Mouse (Mus musculus) thymus, postnatal 10 days (tissue): Measurements from ENCODE around the gene Metap1.
A peak's percentile ranks its signal among the peaks of the same experiment; 100 is the strongest.
"Not testable (repeated sequence)": the region's sequence is repeated elsewhere in the genome, so short reads cannot be mapped to it uniquely, and the experiment has no call there.

Source experiments
- DNase-seq, 2 experiments: peaks; one replicate each; pipeline ENCODE4 v3.0.0; 2021; ENCODE audit warnings: low spot score in 2 of 2

Gene Metap1

DNA sequence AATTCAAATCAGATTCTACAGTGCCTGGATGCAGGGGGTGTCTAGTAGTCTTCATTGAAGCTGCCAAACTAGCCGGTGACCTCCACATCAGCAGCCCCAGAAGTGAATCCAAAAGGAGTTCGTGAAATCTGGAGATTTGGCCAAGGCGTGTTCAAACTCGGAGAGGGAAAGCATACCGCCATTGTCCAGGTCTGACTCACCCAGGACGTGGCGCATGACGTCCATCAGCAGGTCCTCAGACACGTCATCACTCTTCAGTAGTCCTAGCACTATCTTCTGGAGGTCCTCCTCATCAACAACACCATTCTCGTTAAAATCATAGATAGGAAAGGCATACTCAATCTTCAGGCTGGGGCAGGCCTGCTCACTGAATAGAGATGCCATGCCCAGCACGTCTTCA, 14.4 kb upstream of the Metap1 start:
- no peak for DNase-seq

DNA sequence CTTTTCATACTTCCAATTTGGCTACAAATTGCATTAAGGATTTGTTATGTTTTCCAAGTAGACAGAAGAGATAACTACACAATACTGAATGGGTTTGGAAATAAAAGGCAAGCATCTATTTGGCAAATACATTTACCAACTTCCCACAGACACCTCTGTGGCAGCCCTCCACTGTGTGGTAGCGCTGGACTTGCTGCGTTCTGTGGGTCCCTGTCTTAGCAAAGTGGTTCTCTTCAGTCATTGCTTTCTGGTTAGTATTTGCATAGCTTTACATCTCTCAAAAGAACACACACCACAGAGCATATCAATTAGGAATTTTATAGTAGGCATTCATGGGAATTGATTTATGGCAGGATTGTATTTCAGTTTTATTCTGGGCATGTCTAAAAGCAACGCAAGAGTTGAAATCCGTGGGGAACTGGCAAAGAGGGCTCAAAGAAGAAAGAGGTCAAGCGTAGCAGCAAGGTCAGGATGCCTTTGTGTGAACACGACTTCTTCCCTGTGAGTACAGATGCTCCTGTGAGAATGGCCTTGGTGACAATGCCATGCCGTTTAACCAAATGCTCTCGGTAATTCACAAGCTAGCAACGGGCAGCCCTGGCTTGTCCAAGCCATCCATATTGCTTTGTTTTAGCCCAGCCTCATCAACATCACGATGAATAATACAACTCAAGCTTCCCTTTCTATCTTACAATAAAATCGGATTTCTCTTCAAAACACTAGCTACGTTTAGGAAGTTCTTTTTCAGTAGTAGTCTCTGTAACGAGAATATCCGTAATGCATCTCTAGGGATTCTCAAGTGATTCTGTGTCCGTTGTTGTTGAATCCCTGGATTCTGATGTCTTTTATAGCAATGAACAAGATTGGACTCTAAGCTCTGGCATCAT, 10.8 kb upstream of the Metap1 start:
- DNase-seq, result no peak

DNA sequence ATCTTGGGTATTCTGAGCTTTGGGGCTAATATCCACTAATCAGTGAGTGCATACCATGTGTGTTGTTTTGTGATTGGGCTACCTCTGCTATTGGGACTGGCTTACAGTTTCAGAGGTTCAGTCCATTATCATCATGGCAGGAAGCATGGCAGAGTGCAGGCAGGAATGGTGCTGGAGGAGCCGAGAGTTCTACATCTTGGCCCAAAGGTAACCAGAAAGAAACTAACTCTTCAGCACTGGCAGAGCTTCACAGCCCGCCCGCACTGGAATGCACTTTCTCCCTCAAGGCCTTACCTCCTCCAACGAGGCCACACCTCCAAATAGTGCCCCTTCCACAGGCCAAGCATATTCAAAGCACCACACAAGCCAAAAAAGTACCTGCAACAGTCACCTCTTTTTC, 9.4 kb upstream of the Metap1 start:
- no peak for DNase-seq

DNA sequence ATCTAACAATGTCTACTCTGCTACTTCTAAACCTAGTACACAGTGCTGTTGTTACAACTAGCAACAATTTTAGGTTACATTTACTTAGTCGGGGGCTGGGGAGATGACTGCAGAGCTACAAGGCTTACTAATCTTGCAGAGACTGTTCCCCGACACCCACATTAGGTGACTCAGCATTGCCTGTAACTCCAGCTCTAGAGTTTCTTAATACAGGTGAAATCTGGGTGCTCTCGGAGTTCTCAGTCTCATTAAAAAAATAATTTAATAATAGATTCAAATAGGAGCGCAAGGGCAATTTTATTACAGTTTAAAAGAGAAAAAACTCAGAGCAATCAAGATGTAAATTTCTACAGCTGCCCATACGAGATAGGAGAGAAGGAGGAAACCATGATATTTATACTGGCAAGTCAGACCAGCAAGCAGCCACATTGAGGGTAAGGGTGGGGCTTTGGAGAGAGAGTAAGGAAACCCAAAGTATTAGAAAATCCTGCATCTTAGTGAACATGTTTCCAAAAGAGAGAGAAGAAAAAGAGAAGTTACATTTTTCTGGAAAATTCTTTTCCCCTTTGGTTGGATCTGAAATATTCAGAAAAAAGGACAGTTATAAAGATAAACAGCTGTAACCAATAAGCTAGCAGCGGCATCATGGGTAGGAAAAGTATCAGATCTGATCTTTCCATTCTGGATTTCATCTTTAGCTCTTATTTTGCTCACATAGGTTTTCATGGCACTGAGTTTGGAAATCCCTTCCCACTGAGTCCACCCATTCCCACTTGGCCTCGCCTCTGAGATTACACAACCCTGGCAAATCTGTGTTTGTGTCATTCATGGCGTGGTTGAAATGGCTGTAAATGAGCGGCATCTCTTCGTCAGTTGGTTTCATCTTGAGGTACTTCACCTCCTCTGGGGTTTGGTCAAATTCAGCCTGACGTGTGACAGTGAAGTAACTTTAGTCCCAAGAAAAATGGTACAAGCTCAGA, 6.1 kb upstream of the Metap1 start:
- no peak for DNase-seq

DNA sequence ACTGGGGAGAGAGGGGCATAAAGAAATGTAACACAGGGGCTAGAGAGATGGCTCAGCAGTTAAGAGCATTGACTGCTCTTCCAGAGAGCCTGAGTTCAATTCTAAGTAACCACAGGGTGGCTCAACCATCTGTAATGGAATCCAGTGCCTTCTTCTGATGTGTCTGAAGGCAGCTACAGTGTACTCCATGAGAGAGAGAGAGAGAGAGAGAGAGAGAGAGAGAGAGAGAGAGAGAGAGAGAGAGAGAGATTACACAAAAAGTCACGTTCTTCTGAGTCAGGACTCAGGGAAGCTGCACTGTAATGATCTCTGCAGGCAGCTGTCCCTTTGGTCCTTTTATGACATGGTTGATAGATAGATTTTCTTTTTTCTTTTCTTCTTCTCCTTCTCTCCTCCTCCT, 5.2 kb upstream of the Metap1 start:
- no peak for DNase-seq

DNA sequence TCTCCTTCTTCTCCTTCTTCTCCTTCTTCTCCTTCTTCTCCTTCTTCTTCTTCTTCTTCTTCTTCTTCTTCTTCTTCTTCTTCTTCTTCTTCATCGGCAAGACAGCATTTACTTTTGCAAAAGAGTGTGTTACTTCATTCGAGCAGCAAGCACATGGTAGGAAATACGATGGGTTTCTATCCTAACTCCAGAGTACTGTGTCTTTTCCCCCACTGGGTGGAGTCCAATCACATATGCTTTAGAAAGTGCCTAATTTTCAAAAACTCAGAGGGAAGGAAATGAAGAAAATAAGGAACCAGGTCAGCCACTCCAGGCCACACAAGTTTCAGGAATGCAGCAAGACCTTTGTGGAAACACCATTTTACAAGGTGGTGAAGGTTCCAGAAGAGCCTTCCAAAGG, 4.4 kb upstream of the Metap1 start:
- no peak for DNase-seq

DNA sequence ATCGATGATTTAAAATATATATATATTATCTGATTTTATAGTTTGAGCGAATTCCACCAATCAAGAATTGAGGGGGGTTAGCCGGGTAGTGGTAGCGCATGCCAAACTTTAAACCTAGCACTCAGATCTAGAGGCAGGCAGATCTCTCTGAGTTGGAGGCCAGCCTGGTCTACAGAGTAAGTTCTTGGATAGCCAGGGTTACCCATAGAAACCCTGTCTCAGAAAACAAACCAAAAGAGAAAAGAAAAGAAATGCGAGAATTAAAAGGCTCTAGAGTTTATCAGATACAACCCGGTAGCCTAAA, 671 bp upstream of the Metap1 start:
- peak in 1 of 2 experiments; percentile 10 for DNase-seq

DNA sequence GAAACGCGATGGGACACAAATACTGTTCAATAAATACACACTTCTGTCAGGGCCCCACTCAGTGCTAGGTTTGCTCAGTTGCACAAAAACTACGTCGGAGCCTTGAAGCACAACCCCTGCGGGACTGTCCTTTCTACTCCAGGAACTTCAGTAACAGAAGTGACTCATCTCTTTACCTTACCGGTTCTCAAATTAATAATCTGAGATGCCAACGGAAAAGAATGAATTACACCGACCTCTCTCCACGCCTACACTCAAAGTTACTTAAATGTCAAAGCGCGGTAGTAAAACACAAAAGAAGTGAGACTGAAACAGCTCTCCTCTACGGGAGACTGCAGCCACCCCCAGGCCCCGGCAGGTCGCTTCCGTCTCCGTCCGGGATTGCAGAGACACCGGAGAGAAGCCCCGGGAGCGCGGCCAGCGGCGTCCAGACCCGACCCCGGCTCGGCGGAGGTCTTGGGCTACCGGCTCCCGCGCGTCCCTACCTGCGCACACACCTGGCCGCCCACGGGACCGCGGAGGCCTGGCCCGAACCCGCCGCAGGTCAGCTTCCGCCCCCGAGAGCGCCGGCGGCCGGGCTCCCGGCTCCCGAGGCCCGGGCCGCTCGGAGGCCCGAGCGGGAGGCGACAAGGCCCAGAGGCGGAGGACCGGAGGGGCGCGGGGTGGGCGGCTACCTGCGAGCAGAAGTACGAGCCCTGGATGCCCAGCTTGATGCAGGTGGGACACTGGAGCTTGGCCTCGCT, 560 bp downstream of the Metap1 start:
- peak in 1 of 2 experiments; percentile 53 for DNase-seq

DNA sequence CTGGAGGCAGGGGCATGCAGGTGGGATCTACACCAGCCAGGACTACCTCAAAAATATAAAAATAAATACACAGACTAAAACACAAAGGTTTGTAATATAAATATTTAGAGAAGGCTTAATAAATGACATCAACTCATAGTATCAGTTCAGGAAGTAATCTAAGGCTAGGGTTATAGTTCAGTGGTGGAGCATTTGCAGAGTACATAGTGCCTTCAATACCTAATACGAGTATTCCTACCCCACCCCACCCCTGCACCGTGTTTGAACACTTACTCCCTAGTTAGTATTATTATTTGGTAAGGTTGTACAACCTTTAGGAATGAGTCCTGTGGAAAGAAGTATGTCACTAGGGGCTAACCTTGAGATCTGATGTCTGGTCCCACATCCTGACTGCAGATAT, 6.1 kb downstream of the Metap1 start:
- DNase-seq, result no peak

DNA sequence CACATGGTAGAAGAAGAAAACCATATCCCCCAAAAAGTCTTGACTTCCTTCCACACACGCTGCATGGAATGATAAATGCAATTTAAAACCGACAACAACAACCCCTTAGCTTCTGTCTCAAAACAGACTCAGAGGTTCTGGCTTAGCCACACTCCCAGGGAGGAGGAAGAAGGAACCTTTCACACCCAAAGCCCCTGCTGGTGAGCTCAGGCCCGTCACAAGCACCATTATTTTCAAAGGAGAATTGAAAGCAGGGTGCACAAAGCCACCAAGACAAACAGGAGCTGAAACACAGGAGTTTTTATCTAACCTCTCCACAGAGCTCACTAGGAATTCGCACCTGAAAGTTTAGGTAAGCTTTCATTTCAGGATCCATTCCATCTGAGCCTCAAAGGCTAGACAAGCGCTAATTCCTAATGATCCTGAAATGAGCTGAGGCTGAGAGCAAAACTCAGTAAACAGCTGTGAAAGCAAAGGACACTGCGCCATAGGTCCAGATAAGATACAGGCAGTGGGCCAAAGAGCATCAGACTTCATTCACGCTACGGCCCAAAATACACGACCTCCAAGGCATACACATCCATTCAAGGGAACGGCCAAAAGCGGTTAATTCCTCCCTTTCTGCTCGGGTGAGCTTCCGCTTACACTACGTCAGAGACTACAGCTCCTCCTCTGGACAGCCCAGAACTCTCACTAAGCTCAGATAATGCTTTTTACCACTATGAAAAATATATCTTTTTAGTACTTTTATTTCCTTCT, 7.6 kb downstream of the Metap1 start:
- no peak for DNase-seq

DNA sequence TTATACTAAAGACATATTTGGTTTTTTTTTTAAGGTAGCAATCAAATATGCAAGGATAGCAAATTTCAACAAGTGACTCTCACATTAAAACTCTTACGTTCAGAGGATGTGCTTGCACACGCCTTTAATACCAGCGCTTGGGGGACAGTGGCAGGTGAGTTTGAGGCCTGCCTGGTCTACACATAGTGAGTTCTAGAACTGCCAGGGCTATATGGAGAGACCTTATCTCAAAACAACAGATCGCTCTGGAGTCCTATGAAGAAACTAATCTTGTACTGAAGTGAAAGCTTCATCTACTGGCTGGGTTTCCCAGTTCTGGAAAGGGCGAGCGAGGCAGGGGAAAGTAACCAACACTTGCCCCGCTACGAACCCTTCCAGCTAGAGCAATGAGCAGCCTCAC, 9.8 kb downstream of the Metap1 start:
- no peak for DNase-seq

DNA sequence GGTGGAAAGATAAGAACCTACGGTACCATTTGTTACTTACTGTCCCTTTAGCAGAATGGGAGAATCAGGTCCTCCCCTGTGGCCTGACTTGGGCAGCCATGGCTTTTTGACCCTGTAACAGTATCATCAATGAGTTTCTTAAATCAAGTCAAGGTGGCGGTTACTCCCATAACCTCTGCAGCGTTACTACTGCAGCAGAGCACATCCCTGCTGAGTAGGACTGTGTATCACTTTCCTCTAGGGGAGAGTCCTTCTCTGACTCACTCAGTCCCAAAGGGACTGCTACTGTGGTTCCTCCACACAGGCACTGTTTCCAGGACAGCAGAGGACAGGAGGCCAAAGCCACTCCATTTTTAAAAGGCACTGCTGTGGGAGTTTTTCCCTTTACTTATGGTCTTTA, 18.2 kb downstream of the Metap1 start:
- no peak for DNase-seq

DNA sequence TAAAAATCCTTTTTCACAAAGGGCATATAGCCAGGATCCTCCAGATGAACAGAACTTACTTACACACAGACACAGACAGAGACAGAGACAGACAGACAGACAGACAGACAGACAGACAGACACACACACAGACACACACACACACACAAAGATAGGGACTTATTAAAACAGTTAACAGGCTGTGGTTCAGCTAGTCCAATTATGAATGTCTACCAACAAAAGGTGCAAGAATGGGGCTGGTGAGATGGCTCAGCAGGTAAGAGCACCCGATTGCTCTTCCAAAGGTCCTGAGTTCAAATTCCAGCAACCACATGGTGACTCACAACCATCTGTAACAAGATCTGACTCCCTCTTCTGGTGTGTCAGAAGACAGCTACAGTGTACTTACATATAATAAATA, 22.7 kb downstream of the Metap1 start:
- DNase-seq, result not testable (repeated sequence)

DNA sequence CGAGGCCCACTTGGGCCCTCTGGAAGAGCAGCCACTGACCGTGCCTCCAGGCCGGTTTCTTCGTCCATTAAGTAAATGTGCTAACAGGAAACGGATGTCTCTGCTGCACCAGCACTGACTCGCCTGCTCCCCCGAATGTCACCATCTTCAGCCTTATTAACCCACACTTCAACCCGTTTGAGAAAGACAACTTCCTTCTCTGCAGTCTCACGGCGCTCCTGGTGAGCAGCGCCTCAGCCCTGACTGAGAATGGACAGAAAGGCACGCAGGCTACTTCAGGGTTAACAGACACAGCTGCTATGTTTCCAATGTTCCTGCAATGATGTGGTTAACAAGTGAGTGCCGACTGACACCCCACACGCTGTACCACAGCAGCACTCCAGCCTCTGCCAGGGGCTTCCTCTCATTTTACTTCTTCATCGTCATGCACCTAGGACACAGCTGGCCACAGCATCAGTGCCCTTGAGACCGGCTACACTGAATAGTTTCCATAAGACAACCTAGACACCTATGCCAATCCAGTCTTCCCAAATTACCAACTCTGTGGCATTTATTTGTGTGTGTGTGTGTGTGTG, 24.7 kb downstream of the Metap1 start:
- DNase-seq, result no peak

DNA sequence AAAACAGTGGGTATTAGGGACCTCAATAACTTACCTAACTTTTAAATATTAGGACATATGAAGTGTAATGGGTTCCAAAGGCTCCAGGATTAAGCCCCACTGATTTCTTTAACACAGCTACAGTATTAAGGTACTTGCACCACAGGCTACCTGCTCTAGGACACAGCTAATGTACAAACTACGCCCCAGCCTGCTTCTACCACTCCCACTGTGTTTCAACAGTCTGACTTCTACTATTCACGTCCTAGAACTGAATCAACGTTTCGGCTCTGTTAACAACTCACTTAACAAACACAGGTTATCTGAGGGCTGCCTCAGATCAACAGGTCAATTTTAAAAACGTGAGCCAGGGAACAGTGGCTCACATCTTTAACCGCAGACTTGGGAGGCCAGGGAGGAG, 25.5 kb downstream of the Metap1 start:
- DNase-seq, result no peak

DNA sequence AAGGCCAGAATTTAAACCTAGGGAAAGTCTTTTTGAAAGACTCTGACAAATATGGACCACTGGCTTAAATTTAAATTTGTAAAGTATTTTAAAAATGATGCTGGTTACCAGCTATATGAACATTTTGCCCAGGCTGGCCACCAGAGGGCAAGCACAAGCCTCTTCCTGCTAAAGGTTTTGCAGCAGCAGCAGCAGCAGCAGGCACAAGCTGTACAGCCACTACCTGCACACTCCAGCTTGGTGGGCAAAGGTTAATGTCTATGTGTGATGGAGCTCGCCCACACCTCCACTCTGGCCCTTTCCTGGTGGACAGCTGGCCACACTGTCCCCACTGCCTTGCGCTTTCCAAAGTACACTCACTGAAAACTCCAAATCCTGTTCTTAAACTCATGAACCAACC, 26.2 kb downstream of the Metap1 start:
- DNase-seq, result peak in 1 of 2 experiments; percentile 18

DNA sequence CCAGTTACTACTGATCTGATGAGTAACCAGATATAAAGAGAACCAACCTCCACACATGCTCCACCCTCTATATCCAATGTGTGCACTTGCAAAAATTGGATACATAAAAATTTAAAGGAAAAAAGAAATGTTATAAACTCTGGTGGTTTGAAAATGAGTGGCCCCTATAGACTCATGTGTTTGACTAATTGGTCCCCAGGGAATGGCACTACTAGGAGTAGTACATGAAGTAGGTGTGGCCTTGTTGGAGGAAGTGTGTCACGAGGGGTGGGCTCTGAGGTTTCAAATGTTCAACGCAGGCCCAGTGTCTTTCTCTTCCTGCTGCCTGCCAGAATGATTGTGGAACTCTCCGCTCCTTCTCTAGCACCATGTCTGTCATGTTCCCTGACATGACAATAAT, 27.5 kb downstream of the Metap1 start:
- no peak for DNase-seq

DNA sequence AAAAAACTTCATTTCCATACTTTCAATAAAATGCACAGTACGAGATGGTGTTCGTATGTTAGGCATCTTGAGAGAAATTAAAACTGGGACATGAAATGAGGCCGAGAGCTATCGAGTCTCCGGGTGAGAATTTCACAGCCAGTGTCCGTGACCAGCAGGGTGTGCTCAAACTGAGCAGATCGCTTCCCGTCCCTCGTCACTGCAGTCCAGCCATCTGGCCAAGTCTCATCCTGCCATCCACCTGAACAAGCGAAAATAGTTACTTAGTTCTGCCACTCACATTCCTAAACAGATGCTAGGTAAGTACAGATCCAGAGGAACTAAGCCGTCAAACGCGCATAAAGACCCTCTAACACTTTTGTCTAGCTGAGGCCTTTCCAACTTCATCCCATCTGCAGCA, 29.1 kb downstream of the Metap1 start:
- DNase-seq, result no peak

DNA sequence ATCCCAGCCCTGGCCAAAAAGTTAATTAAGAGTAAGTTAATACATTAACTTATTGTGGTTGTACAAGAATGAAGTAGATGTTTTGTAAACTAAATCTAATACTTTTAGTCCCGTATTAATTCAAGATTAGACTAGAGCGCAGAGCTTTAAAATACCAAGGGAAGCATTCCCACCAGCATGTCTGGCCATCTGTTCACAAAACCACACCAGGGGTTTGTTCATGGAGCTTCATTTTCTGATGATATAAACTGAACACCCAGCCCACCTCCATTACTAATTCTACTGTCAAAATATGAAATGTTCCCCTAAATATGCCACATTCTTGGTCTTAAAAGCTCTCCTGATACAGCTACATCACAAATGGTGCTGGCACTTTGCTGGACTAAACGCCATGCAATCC, 30.9 kb downstream of the Metap1 start:
- no peak for DNase-seq

DNA sequence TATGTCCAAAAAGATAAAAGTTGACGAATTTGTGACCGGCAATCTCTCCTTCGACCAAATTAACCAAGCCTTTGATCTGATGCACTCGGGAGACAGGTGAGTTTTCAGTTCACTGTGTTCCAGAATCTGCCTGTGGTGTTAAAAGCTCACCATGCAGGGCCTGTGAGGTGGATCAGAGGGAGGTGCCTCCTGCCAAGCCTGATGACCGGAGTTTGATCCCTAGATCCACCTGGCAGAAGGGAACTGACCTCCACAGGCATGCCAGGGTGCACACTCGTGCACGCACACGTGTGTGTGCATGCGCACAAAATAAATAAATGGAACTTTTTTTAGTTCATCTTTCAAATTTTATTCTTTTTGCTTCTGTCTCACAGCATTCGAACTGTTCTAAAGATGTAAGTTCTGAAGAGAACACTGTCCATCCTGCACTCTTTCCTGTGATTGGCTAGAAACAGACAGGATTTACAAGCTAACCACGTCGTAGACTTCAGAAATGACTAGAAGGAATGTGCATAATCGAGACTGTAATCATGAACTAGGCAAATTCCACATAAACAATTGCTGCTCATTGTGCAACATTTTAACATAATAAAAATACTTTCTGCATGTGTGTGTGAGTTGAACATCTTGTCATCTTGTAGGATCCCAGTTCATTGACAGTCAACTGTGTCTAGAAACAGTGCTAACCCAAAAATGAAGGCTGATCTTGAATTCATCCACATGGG, 34.4 kb downstream of the Metap1 start:
- no peak for DNase-seq
